Mouse (Mus musculus) C2C12 (cell line): ENCODE data around the gene Spdl1. TPM values are rescaled to one million over a fixed set of nuclear protein-coding genes. Genes with fewer than 3 reads are reported as not detected.

ENCODE experiments used
- H3K27me3 ChIP-seq: one replicate; pipeline ENCODE4 v1.6.1; 2011; ENCODE audit not compliant: control insufficient read depth, insufficient read depth, insufficient read length
- H3K36me3 ChIP-seq: one replicate; pipeline ENCODE4 v1.6.1; 2011; ENCODE audit not compliant: control insufficient read depth, insufficient read depth
- H3K4me3 ChIP-seq: one replicate; pipeline ENCODE4 v1.5.1; 2011; ENCODE audit warnings: mild to moderate bottlenecking, control low read depth; ENCODE audit not compliant: poor library complexity, insufficient read depth, severe bottlenecking
- H3K79me2 ChIP-seq: one replicate; pipeline ENCODE4 v1.6.1; 2011; ENCODE audit not compliant: control insufficient read depth, insufficient read depth
- H3K79me3 ChIP-seq: one replicate; pipeline ENCODE4 v1.6.1; 2011; ENCODE audit warnings: low read depth, control low read depth
- H3ac ChIP-seq: one replicate; pipeline ENCODE3; 2011; ENCODE audit warnings: low read depth; ENCODE audit not compliant: control insufficient read depth, insufficient read length
- CEBPB ChIP-seq: IDR thresholded peaks from one replicate; pipeline ENCODE4 v1.6.1; 2011; ENCODE audit warnings: low read depth, mild to moderate bottlenecking, control low read depth, moderate library complexity
- CTCF ChIP-seq: IDR thresholded peaks from one replicate; pipeline ENCODE4 v1.5.1; 2011; ENCODE audit not compliant: control insufficient read depth, insufficient read depth, insufficient read length
- FOSL1 ChIP-seq: IDR thresholded peaks from one replicate; pipeline ENCODE4 v1.8.0; 2011; ENCODE audit warnings: mild to moderate bottlenecking, low read length; ENCODE audit not compliant: poor library complexity, insufficient read depth, severe bottlenecking
- MAX ChIP-seq: IDR thresholded peaks from one replicate; pipeline ENCODE4 v1.6.1; 2011; ENCODE audit warnings: mild to moderate bottlenecking, control low read depth
- MYOD1 ChIP-seq: IDR thresholded peaks from one replicate; pipeline ENCODE4 v1.6.1; 2011; ENCODE audit warnings: low read depth; ENCODE audit not compliant: control insufficient read depth, insufficient read length
- MYOG ChIP-seq: IDR thresholded peaks from one replicate; pipeline ENCODE4 v1.6.1; 2011; ENCODE audit not compliant: control insufficient read depth, insufficient read length; ENCODE audit errors: extremely low read depth
- USF1 ChIP-seq: IDR thresholded peaks from one replicate; pipeline ENCODE4 v1.6.1; 2011; ENCODE audit warnings: low read depth, mild to moderate bottlenecking, control low read depth, moderate library complexity
- polyA plus RNA-seq: library from polyadenylated mRNA; unstranded; fragments of >200 nt; fragmentation: generic; extraction: Trizol; gene quantifications from one replicate; pipeline ENCODE4 v1.2.1, GENCODE M21; 2012; ENCODE audit warnings: missing spikeins

Gene Spdl1
- polyA plus RNA-seq, 1 experiment: 11.5 TPM

GRCm38 (mm10) chr11:34871456-34871855 is 38.0 kb upstream of the Spdl1 start:
- Histone ChIP-seq H3K36me3 (no peaks in the 10 kb centered on the region), H3K27me3 (no peaks in the 10 kb centered on the region), H3K79me2 (no peaks in the 10 kb centered on the region), H3K79me3 (no peaks in the 10 kb centered on the region), H3ac (no peak overlapping the region), H3K4me3 (no peak overlapping the region)
- TF ChIP-seq FOSL1 (no peak), USF1 (no peak)

- Histone ChIP-seq H3K4me3 (no peak overlapping the region), H3ac (no peak overlapping the region), H3K27me3 (no peaks in the 10 kb centered on the region), H3K79me2 (no peaks in the 10 kb centered on the region), H3K36me3 (no peaks in the 10 kb centered on the region), H3K79me3 (no peaks in the 10 kb centered on the region)
- no peak for TF ChIP-seq FOSL1
- no peak for TF ChIP-seq CEBPB
- no peak for TF ChIP-seq MYOG
- no peak for TF ChIP-seq MYOD1
- no peak for TF ChIP-seq MAX
Measured at GRCm38 (mm10) chr11:34868626-34869025, 35.2 kb upstream of the Spdl1 start.

GRCm38 (mm10) chr11:34865741-34866270 is 32.4 kb upstream of the Spdl1 start:
- TF ChIP-seq FOSL1: no peak
- no peak for TF ChIP-seq USF1
- TF ChIP-seq MYOD1: no peak
- no peak for TF ChIP-seq MAX
- Histone ChIP-seq H3K79me3 (no peaks in the 10 kb centered on the region), H3K4me3 (no peak overlapping the region), H3K27me3 (no peaks in the 10 kb centered on the region), H3ac (no peak overlapping the region), H3K36me3 (no peaks in the 10 kb centered on the region), H3K79me2 (no peaks in the 10 kb centered on the region)

DNA sequence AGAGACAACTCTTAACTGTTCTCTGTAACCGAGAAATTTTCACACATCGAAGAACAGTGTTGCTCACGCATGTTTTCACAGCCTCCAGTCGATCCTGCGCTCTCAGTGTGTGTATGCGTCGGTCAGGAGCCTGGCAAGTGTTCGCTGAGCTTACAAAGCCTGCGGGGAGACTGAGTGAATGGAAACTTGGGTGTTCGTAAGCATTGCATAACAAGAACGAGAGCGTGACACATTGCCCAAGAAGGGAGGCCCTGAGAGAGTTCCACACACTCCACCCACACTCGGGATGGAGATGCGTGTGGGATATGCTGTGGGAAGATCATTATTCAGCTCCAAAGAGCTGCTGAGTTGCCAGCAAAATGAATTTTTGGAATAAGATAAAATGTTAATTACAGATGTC is 31.7 kb upstream of the Spdl1 start:
- Histone ChIP-seq H3K79me2 (no peaks in the 10 kb centered on the region), H3K27me3 (no peaks in the 10 kb centered on the region), H3ac (no peak overlapping the region), H3K79me3 (no peaks in the 10 kb centered on the region), H3K36me3 (no peaks in the 10 kb centered on the region), H3K4me3 (no peak overlapping the region)
- no peak for TF ChIP-seq USF1
- no peak for TF ChIP-seq CTCF
- TF ChIP-seq CEBPB: no peak
- TF ChIP-seq FOSL1: no peak
- TF ChIP-seq MYOD1: no peak
- no peak for TF ChIP-seq MAX
- no peak for TF ChIP-seq MYOG

DNA sequence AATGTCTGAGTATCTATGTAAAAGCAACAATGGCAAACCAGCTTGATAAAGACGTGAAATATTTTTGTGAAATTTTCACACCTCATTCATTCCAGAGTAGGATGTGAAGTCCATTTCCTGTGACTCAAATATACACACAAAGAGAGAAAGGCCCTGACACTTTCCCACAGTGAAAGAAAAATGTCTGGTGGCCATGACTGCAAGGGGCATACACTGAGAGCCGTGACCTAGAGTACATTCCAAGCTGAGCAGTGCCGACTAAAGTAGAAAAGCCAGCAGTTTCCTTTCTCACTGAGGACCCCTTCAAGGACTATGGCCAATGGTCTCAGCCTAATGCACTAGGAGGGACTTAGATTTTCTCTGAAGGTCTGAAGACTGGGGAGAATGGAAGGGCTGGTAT is 23.2 kb upstream of the Spdl1 start:
- TF ChIP-seq MYOG (no peak), FOSL1 (no peak), CEBPB (no peak), MYOD1 (no peak), CTCF (no peak), MAX (no peak), USF1 (no peak)
- H3K79me3 ChIP-seq: no peaks in the 10 kb centered on the region
- H3K79me2 ChIP-seq: no peaks in the 10 kb centered on the region
- no peaks in the 10 kb centered on the region for H3K36me3 ChIP-seq
- no peak overlapping the region for H3ac ChIP-seq
- no peaks in the 10 kb centered on the region for H3K27me3 ChIP-seq
- no peak overlapping the region for H3K4me3 ChIP-seq

GRCm38 (mm10) chr11:34846268-34846652 is 12.8 kb upstream of the Spdl1 start:
- TF ChIP-seq CTCF (no peak), CEBPB (no peak), MYOG (no peak), MAX (no peak), FOSL1 (no peak), MYOD1 (no peak), USF1 (no peak)
- no peak overlapping the region for H3ac ChIP-seq
- no peak overlapping the region for H3K4me3 ChIP-seq
- H3K27me3 ChIP-seq: peaks cover 8% of the 10 kb centered on the region
- no peaks in the 10 kb centered on the region for H3K79me2 ChIP-seq
- H3K36me3 ChIP-seq: no peaks in the 10 kb centered on the region
- H3K79me3 ChIP-seq: no peaks in the 10 kb centered on the region
